Mouse (Mus musculus): Measurements from ENCODE around the gene Capn6.

Capn6 gene

DNA sequence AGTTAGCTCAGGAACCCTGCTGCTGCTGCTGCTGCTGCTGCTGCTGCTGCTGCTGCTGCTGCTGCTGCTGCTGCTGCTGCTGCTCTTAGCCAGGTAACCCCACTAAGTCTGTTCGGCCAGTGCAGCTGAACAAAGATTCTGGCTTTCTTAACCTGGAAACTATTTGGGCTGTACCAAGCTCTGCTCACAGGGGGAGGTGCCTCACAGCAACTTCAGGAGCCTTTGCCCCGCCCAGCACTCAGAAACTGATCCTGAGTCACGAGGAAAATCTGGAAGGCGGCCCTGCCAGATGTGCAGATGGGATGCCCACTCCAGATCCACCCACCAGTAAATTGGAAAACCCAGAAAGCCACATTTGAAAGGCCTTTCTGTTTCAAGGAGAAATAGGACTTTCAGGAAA, at the start of gene Capn6:
TSS of gene Capn6 (minus strand) at position 203 of the 400 bp plus-strand sequence.
- DNase-seq (ENCODE audit: low spot score), result no peak

DNA sequence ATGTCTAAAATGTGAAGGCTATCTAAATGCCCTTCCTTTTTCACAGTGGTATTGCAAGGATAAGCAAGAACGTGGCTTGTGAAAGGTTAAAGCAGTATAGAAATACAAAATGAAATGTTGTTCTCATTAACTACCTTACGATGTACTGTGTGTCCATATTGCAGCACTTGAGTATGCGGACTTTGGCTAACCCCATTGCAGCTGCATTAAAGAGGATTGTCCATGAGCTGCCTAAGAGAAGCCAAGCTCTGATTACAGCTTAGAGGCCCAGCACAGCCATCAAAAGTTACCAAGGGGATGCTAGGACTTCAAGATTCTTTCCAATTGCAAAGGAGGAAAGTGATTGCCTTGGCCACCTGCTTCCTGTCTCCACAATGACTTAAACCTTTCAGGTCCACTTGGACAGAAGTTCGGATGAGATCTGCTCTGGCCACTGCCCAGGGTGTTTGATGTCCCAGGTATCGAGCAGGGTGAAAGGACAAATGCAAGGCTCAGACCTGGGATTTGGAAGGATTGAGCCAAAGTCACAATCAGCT, 40.0 kb upstream of the Capn6 start:
- no peak for DNase-seq (ENCODE audit: low spot score)

DNA sequence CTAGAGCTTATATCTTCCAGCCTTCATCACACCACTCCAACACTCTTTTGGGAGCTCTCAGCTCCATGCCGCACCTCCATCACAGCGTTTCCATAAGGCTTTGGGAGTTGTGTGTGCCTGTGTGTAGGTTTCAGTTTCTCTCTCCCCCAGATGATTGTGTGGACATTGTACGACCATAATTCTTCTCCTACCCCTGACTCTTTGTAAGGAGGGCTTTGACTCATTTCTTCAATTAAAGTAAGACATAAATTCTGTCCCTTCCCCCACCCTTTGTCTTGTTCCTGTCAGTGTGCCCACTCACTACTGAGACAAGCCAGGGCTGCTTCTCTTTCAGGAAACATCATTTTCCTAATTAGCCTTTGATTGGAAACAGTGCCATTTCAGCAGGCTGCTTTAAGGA, 24.1 kb upstream of the Capn6 start:
- DNase-seq (ENCODE audit: low spot score), result no peak

DNA sequence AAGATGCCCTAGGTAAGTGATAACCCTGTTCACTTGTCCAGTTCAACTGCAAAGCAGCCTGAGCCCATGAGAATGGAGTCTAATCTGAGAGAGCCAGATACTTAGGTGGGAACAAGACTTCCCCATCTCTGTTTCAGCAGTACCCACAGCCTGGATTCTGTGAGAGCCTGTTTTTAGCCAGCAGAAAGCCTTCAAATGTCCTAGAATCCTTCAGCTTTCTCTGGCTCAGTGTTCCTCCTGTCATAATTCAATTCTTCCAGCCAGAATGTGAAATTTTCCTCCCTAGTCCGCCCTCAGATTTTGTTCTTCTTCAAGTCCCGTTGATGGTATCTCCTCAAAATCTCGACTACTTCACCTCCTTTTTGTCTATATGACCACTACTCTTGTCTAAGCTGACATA, 22.8 kb upstream of the Capn6 start:
- DNase-seq (ENCODE audit: low spot score), result no peak

DNA sequence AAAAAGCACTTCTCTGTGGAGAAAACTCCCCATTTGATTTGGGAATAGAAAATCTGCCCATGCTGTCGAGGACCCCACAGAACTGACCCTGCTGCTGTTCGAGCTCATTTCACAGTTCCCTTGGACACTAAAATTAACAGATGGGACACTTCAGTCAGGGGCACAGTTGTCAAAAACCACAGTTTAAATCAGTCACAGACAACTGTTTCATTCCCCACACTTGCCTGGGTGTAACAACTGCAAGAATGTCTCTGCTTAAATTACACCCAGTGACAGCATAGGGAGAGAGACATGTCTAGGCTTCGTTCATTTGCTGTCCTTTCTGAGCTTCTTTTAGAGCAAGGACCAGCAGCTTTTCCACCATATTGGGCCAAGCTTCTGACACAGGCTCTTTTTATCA, 19.4 kb upstream of the Capn6 start:
- no peak for DNase-seq (ENCODE audit: low spot score)

DNA sequence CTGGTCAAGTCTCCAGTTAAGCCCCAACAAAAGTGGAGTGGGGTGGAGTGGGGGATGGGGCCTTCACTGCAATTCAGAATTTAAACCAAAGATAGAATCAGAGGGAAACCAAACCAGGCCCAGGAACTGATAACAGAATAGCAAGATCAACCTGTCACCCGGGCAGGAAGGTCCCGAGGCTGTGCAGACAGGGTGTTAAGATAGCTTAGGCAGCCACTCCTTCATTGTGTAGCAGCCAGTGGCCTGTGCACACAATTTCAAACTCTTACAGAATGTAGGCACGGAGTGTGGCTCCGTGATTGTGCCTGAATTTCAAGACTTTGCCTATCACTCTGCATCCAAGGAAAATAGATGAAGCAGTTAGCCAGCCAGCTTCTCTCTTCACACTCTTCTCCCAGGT, 693 bp downstream of the Capn6 start:
- DNase-seq (ENCODE audit: low spot score), result no peak

DNA sequence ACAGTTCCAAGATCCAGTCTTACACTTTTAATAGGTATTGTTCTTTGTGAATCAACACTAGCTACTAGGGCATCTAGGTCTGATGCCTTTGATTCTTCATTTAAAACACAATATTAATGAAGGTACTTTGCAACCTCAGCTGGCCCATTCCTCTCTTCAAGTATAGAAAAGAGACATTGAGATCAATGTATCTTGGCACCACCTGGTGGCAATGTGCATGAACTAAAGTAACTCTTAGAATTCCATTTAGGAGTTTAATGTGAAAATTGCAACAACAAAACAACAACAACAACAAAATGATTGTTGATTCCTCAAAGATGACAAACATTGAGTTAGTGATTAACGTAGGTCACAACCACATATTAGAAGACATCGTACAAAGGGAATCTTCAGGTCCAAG, 8.3 kb downstream of the Capn6 start:
- no peak for DNase-seq (ENCODE audit: low spot score)

DNA sequence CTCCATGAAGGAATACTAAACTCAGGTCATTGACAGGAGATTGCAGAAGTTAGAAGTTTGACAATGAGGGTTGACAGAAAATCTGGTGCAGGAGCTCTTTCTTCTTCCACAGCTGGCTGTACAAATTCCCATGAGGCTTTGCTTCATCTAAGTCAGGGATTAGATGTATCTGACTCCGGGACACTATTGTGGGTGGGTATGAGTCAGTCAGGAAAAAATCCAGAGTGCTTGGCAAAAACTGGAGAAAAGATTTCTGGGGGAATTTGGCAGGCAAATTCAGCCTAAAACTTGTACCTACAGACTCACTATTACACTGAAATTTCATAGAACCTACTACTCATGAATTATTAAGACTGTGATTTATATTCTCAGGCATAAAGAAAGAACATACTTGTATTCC, 11.3 kb downstream of the Capn6 start:
- no peak for DNase-seq (ENCODE audit: low spot score)

DNA sequence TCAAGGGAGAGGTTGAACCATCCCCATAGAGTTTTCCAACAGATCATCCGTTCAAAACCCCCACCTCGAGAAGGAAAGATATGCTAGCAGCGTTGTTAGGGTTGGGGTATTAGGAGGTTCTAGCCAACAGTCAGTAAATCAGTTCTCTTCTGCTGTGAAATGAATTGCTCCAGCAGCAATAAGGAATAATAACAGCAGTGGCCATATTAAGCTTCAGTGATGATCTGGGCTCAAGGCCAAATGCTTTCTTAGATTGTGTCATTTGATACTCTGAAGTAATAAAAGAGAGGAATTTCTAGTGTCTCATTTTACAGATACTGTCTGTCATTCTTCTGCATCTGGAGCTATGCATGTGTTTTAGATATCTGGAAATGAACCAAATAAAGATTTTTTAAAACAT, 64.7 kb downstream of the Capn6 start:
- DNase-seq (ENCODE audit: low spot score), result no peak

Data from MN1 (cell line).